28 mouse cellular contexts compared by ENCODE assay signal in the genomic region with DNA sequence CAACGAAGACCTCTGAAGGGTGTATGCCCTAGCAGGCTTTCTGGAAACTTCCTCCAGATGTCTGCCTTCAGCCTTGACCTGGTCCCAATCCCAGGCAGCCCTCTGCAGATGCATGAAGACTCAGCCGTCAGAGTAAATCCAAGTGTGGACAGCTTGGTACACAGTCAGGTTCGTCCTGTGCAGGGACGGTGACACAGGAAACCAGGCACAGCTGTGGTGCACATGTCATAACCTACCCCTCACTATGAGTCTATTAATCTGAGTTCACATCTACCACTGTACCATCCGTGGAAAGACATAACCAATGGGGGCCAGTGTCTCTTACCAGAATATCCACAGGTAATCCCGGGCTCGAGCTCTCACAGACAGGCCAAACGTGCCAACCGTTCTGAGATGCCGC. TPM values are rescaled to one million over a fixed set of nuclear protein-coding genes. Genes with fewer than 3 reads are reported as not detected.
DNase-seq lines count a peak whose midpoint lies in the region; ATAC-seq and TF ChIP-seq lines count a peak whose summit lies in the region.
"Had no signal": no experiment of that assay in that cellular context is flagged by ENCODE, and none has a peak within 500 bp of the region (broad histone marks: within the 10 kb centered on the region; RNA-seq: fewer than 3 reads in every experiment).

No protein-coding gene starts in this region.

- no peak overlapping the region for H3K4me2 ChIP-seq in kidney, embryonic 14.5 days (replicated peaks; ENCODE audit: low read depth, low read length)
- H3K4me2 ChIP-seq: embryonic facial prominence, embryonic 15.5 days; forebrain, embryonic 13.5 days; neural tube, embryonic 15.5 days had no signal

- 77% methylated on average over 10 of the region's 10 CpGs for WGBS in kidney, embryonic 14.5 days

- ATAC-seq in cerebellum, adult (ENCODE audit: insufficient number of reproducible peaks, low FRiP score, low TSS enrichment): no peak
- ATAC-seq in kidney, embryonic 14.5 days (ENCODE audit: low FRiP score, low TSS enrichment): no peak
- ATAC-seq: forebrain, embryonic 13.5 days; hindbrain, postnatal 0 days; intestine, postnatal 0 days had no signal

- no peak overlapping the region for H3K4me3 ChIP-seq in gastrocnemius, adult 2 months
- no peak overlapping the region for H3K4me3 ChIP-seq in kidney, embryonic 14.5 days (ENCODE audit: low read length)
- H3K4me3 ChIP-seq: embryonic facial prominence, embryonic 10.5 days; embryonic facial prominence, embryonic 15.5 days; forebrain, embryonic 13.5 days; neural tube, embryonic 15.5 days had no signal

- no peaks in the 10 kb centered on the region; the same call in 1 of the 2 replicates for H3K36me3 ChIP-seq in kidney, embryonic 14.5 days (ENCODE audit: control insufficient read depth, insufficient read depth, low read length)
- H3K36me3 ChIP-seq: neural tube, embryonic 15.5 days had no signal

- no peak for TF ChIP-seq CTCF in gastrocnemius, adult 2 months (IDR thresholded peaks at IDR 0.05)

- peak overlapping the region; percentile 51 for H3K27ac ChIP-seq in gastrocnemius, adult 2 months
- no peak overlapping the region for H3K27ac ChIP-seq in kidney, embryonic 14.5 days (ENCODE audit: low read depth, low read length)
- H3K27ac ChIP-seq: embryonic facial prominence, embryonic 10.5 days; embryonic facial prominence, embryonic 15.5 days; forebrain, embryonic 13.5 days; hindbrain, postnatal 0 days; liver, embryonic 14.5 days; macrophage; neural tube, embryonic 15.5 days had no signal

- H3K9me3 ChIP-seq in kidney, embryonic 14.5 days (ENCODE audit: control insufficient read depth, low read length): no peaks in the 10 kb centered on the region
- H3K9me3 ChIP-seq: embryonic facial prominence, embryonic 10.5 days; embryonic facial prominence, embryonic 15.5 days; forebrain, embryonic 13.5 days; neural tube, embryonic 15.5 days had no signal

- no peaks in the 10 kb centered on the region for H3K27me3 ChIP-seq in kidney, embryonic 14.5 days (ENCODE audit: control insufficient read depth, insufficient read depth, low read length)
- H3K27me3 ChIP-seq: embryonic facial prominence, embryonic 15.5 days; forebrain, embryonic 13.5 days; neural tube, embryonic 15.5 days had no signal

- H3K9ac ChIP-seq in kidney, embryonic 14.5 days (ENCODE audit: low read depth, low read length): no peak overlapping the region
- H3K9ac ChIP-seq: embryonic facial prominence, embryonic 15.5 days; forebrain, embryonic 13.5 days; liver, embryonic 14.5 days; neural tube, embryonic 15.5 days had no signal

- DNase-seq in gastrocnemius, adult 2 months: peak; percentile 12
- DNase-seq in gastrocnemius, postnatal 14 days: no peak
- DNase-seq in thymus, postnatal 14 days: peak; percentile 45
- no peak for DNase-seq in thymus, postnatal 25 days
- peak; percentile 82 for DNase-seq in induced T-regulatory cell, adult 2 months (ENCODE audit: low read depth)
- DNase-seq in embryo, embryonic 10.5 days (ENCODE audit: low spot score): no peak
- DNase-seq: adrenal gland, adult 8-10 months; cerebellum, adult 18-20 months; cerebellum, postnatal 10 days; gastrocnemius, postnatal 36 days; kidney, adult 9 months; kidney, postnatal 14 days; liver; lung, adult 2 months; lung, postnatal 10 days; midbrain, embryonic 14.5 days; retina, postnatal 1 day; right cerebral cortex, postnatal 14 days had no signal

- H3K4me1 ChIP-seq in kidney, embryonic 14.5 days (ENCODE audit: control insufficient read depth, insufficient read depth, low read length): peaks cover 7% of the 10 kb centered on the region; the same call in 1 of the 2 replicates

- intact Hi-C loops in gastrocnemius, adult 2 months (cut with DNase I): no loop called here
- intact Hi-C loops in gastrocnemius, postnatal 14 days (cut with DNase I; ENCODE audit: low total_unique reads): no loop called here

RNA-seq across cellular contexts. Expression of gene Itpk1, which starts 30.2 kb away (rescaled TPM):
- total RNA-seq in gastrocnemius, adult 2 months (2021): 1 to 10 TPM; 6.5 to 6.6 TPM
- 1 to 10 TPM; 6.4 to 8.4 TPM for total RNA-seq in gastrocnemius, postnatal 14 days (2021)
- 10.2 and 18.4 TPM in 2 replicates for polyA plus RNA-seq in kidney, embryonic 14.5 days (2014; fragmentation: Nextera tagmentation; extraction: Ambion mirVana)

Comparison
In these comparisons a context has a peak if more than half of its experiments do, and no peak if none do; other contexts are left out.
1. DNase-seq: peak in gastrocnemius, adult 2 months (single experiment), thymus, postnatal 14 days (single experiment) and induced T-regulatory cell, adult 2 months (single experiment); none in gastrocnemius, postnatal 14 days (single experiment), thymus, postnatal 25 days (single experiment) and embryo, embryonic 10.5 days (single experiment).